Mouse (Mus musculus): ENCODE data around the gene Synj2.

GRCm38 (mm10) chr17:6002563-6002962 lies 61.5 kb downstream of the Synj2 start:
- TF ChIP-seq CTCF (IDR thresholded peaks at IDR 0.05; ENCODE audit: borderline replicate concordance, extremely low read depth, insufficient read depth, insufficient read length) (no peak), POLR2A (IDR thresholded peaks at IDR 0.05; ENCODE audit: borderline replicate concordance, extremely low read depth, insufficient read depth, insufficient read length, poor library complexity, severe bottlenecking) (no peak)

Data from brain, embryonic 14.5 days (tissue).